ENCODE assay signal across 10 mouse cellular contexts in the genomic region with DNA sequence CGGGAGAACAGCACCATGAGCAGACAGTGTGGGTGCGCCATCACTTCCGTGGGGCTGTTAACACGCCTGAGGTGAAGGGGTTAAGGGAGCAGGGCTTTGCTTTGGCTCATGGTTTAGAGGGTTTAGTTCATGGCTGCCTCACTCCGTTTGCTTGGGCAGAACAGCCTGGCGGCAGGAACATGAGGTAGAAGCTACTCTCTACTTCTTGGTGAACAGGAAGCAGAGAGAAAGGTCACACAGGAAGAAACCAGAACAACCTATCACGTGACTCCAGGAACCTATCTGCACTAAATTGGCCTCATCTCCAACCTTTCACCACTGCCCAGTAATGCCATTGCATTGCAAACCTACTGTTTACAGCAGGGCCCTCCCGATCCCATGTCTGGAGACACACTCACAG.
"Had no signal": no experiment of that assay in that cellular context is flagged by ENCODE, and none has a peak within 500 bp of the region (broad histone marks: within the 10 kb centered on the region; RNA-seq: fewer than 3 reads in every experiment).

No protein-coding gene starts in this region.

- DNase-seq: lung, adult 18-20 months; lung, embryonic 14.5 days; lung, postnatal 10 days; lung, postnatal 4 days; midbrain, embryonic 14.5 days; right cerebral cortex, postnatal 14 days; thymus, adult 2 months; thymus, postnatal 25 days; thymus, postnatal 4 days had no signal

- ATAC-seq: midbrain, embryonic 16.5 days had no signal
